Comparison of ENCODE assay signal across 31 mouse cellular contexts in the genomic region with DNA sequence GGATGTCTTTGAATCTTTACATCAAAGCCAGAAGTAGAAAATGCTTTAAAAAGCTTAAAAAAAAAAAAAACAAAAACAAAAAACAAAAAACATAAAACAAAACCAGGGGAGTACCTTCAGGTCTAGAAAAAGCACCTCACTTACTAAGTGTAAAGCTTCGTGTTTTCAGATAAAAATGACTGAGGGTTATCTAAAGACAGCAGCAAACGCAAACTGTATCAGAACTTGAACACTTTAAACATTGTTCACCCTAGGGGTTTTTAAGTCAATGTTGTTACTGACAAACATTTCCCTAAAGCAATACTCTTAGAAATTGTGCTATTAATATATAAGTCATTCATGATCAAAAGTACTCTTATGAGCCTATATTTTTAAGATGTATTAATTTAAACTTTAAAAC.
"Had no signal": no experiment of that assay in that cellular context is flagged by ENCODE, and none has a peak within 500 bp of the region (broad histone marks: within the 10 kb centered on the region; RNA-seq: fewer than 3 reads in every experiment).

No protein-coding gene starts in this region.

- H3K27me3 ChIP-seq: heart, embryonic 12.5 days; heart, embryonic 13.5 days; heart, embryonic 15.5 days; hindbrain, embryonic 12.5 days; hindbrain, embryonic 13.5 days; hindbrain, embryonic 15.5 days; intestine, embryonic 15.5 days; kidney, embryonic 15.5 days had no signal

- H3K9me3 ChIP-seq: heart, embryonic 10.5 days; heart, embryonic 13.5 days; heart, embryonic 15.5 days; hindbrain, embryonic 10.5 days; hindbrain, embryonic 12.5 days; hindbrain, embryonic 15.5 days; intestine, embryonic 15.5 days; kidney, embryonic 15.5 days had no signal

- H3K4me3 ChIP-seq: heart, embryonic 10.5 days; heart, embryonic 12.5 days; heart, embryonic 13.5 days; heart, embryonic 15.5 days; hindbrain, embryonic 10.5 days; hindbrain, embryonic 12.5 days; hindbrain, embryonic 13.5 days; hindbrain, embryonic 15.5 days; intestine, embryonic 15.5 days; kidney, embryonic 15.5 days; layer of hippocampus, adult 2 months; left cerebral cortex, adult 2 months had no signal

- H3K9ac ChIP-seq: heart, embryonic 12.5 days; heart, embryonic 13.5 days; heart, embryonic 15.5 days; hindbrain, embryonic 12.5 days; hindbrain, embryonic 13.5 days; hindbrain, embryonic 14.5 days; hindbrain, embryonic 15.5 days; intestine, embryonic 15.5 days; kidney, embryonic 15.5 days had no signal

- H3K4me1 ChIP-seq: heart, embryonic 10.5 days; heart, embryonic 12.5 days; heart, embryonic 13.5 days; heart, embryonic 15.5 days; hindbrain, embryonic 10.5 days; hindbrain, embryonic 12.5 days; hindbrain, embryonic 13.5 days; hindbrain, embryonic 15.5 days; intestine, embryonic 15.5 days; kidney, embryonic 15.5 days had no signal

- DNase-seq: heart, postnatal 10 days; heart, postnatal 14 days; heart, postnatal 36 days; heart, postnatal 4 days; kidney, adult 11 months; kidney, adult 18-20 months; kidney, adult 2 months; kidney, adult 8-10 months; kidney, adult 9 months; kidney, postnatal 10 days; kidney, postnatal 14 days; kidney, postnatal 25 days; kidney, postnatal 36 days; kidney, postnatal 4 days; layer of hippocampus, adult 9-11 months; layer of hippocampus, postnatal 36 days had no signal

- H3K27ac ChIP-seq: heart, embryonic 10.5 days; heart, embryonic 13.5 days; heart, embryonic 15.5 days; hindbrain, embryonic 10.5 days; hindbrain, embryonic 12.5 days; hindbrain, embryonic 13.5 days; hindbrain, embryonic 14.5 days; hindbrain, embryonic 15.5 days; hindbrain, postnatal 0 days; intestine, embryonic 15.5 days; kidney, embryonic 15.5 days; kidney, postnatal 0 days; layer of hippocampus, adult 2 months; left cerebral cortex, adult 2 months had no signal

- H3K36me3 ChIP-seq: heart, embryonic 10.5 days; heart, embryonic 12.5 days; heart, embryonic 13.5 days; heart, embryonic 15.5 days; hindbrain, embryonic 10.5 days; hindbrain, embryonic 12.5 days; hindbrain, embryonic 13.5 days; hindbrain, embryonic 15.5 days; intestine, embryonic 15.5 days; kidney, embryonic 15.5 days had no signal
